Mouse (Mus musculus) frontal cortex, postnatal 25 days (tissue): Measurements from ENCODE around the gene Zfp983.
"Not testable (repeated sequence)": the region's sequence is repeated elsewhere in the genome, so short reads cannot be mapped to it uniquely, and the experiment has no call there.

Experiments used
- DNase-seq, 2 experiments: peaks; one replicate each; pipeline ENCODE4 v3.0.0; 2022; ENCODE audit warnings: low spot score in 2 of 2

Zfp983 gene

DNA sequence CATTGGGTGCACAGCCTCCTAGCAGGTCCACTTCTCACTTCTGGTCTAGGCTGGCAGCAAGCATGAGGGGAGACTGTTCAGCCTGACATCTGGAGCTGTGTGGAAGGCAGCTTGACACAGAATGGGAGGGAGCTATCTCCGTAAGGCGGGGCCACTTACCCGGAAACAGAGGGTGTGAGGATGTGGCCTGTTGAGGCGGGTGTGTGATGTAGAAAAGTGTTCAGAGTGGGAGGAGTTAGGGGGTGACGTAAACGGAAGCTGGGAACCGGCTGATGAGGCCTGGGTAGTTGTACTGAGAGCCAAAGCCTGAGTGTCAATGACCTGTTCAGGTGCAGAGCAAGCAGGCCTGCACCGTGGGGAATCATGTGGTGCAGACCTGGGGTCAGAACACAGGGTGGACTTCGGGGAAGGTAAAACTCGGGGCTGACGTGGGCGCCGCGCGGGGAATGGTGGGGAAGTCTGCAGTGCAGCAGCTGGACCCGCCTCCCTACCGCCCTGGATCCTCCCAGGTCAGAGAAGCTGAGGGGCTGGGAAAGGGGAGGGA lies at the start of gene Zfp983:
Gene Zfp983, plus strand, starts transcription at position 261 of the 544 bp plus-strand sequence.
- peak; percentile 36 to 47 for DNase-seq

- DNase-seq = no peak
Measured at GRCm38 (mm10) chr17:21616356-21616755, 34.1 kb upstream of the Zfp983 start.

DNA sequence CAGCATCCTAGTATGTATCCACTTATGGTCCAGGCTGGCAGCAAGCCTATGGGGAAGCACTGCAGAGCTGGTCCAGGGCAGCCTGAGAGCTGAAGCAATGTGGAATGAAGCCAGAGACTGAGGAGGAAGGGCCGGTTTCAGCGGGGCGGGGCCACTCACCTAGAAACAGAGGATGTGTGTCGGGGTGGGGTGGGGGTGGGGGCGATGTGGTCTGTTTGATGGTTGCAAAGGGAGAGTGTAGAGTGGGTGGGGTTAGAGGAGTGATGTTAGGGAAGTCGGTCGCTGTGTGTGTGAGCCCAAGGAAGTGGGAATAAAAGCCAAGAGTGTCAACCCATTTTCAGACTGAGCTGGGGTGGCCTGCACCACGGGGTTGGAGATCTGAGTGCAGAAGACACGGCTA lies 33.1 kb upstream of the Zfp983 start:
- no peak for DNase-seq

DNA sequence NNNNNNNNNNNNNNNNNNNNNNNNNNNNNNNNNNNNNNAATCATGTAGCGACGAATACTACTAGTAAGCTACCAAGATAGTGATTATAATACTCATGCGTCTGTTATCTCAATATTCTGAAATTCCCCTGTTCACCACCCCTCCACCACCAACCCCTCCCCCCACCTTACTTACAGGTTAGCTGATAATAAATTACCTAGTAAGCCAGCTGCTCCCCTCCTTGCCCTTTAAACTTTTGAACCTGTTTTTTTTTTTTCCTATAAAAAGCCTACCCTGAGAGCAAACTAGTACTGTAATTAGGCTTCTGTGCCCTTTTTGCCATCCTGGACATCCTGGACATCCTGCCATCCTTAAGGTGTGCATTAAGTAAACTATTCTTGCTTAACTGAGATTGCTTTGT lies 26.8 kb upstream of the Zfp983 start:
- no peak for DNase-seq

- DNase-seq = not testable (repeated sequence)
Measured at GRCm38 (mm10) chr17:21635758-21636157, 14.7 kb upstream of the Zfp983 start.

DNA sequence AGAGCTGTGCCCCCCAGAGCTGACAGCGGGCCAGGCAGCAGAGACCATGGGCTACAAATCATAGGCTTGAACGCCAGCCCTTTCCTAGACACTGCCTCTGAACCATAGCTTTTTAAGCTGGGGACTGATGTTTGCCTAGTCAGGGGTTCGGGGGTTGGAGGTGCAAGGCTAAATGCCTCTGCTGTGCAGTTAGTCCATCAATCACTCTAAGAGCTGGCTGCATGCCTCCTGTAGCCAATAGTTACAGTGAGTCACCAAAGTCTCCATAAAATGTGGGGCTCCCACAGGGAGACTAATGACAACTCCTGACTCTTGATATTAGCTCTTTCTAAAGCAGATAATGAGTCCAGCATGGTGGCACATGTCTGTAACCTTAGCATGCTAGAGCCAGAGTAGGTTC lies 1.6 kb upstream of the Zfp983 start:
- no peak for DNase-seq

GRCm38 (mm10) chr17:21649936-21650335 lies 488 bp upstream of the Zfp983 start:
- no peak for DNase-seq

DNA sequence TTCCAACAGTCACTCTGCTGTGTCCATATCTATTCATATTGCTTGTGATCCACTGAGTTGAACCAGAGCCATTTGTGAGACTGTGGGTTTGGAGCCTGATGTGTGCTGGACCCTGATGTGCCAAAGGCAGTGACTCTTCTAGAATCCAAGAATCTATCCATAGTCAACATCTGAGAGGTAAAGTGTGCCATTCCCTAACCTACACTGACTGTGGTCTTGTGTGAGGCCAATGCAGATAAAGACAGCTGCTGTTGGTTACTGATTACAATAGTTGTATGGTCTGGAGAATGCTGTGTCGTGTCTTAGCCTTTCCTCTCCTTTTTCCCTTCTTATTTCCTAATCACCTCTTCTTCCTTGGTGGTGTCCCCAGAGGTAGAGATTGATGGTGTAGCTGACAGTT lies 28.4 kb downstream of the Zfp983 start:
- DNase-seq = not testable (repeated sequence)

GRCm38 (mm10) chr17:21679273-21680018 lies 29.0 kb downstream of the Zfp983 start:
- peak; percentile 59 to 63 for DNase-seq

DNA sequence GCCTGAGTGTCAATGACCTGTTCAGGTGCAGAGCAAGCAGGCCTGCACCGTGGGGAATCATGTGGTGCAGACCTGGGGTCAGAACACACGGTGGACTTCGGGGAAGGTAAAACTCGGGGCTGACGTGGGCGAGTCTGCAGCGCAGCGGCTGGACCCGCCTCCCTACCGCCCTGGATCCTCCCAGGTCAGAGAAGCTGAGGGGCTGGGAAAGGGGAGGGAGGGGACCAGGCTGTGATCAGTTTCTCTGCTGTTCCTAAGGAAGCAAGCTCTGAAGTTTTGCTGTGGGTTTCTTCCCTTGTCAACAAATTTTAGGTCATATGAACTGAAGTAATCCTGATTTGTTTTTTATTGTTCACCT lies 29.6 kb downstream of the Zfp983 start:
- not testable (repeated sequence) for DNase-seq

DNA sequence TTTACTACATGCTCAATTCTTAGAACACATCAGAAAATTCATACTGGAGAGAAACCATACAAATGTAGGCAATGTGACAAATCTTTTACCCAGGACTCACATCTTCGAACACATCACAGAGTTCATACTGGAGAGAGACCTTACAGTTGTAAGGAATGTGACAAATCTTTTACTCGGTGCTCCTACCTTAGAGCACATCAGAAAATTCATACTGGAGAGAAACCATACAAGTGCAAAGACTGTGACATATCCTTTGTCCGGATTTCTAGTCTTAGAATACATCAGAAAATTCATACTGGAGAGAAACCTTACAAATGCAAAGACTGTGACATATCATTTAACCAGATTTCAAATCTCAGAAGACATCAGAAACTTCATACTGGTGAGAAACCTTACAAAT lies 41.1 kb downstream of the Zfp983 start, which contains the start of gene Gm10226:
Gene Gm10226, plus strand, starts transcription at position 301 of the 400 bp plus-strand sequence.
- no peak for DNase-seq

GRCm38 (mm10) chr17:21693342-21693741 lies 42.9 kb downstream of the Zfp983 start:
- no peak for DNase-seq

- DNase-seq = no peak
Measured at GRCm38 (mm10) chr17:21696073-21696472, 45.6 kb downstream of the Zfp983 start.

- no peak for DNase-seq
Measured at GRCm38 (mm10) chr17:21702281-21703240, 52.1 kb downstream of the Zfp983 start.

DNA sequence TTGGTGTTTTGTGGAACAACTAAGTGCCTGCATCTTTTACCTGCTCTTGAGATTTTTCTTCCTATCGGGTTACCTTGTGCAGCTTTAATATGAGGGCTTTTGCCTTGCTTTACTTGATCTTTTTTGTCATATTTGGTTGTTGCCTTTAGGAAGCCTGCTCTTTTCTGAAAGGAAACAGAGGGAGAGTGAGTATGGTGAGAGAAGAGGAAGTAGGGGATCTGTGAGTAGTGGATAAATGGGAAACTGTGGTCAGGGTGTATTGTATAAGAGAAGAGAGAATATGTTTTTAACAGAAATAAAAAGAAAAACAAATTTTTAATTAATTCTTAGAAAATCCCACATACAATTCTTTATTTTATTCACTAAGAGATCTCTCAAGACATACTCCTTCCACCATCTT lies 53.0 kb downstream of the Zfp983 start:
- DNase-seq = no peak

DNA sequence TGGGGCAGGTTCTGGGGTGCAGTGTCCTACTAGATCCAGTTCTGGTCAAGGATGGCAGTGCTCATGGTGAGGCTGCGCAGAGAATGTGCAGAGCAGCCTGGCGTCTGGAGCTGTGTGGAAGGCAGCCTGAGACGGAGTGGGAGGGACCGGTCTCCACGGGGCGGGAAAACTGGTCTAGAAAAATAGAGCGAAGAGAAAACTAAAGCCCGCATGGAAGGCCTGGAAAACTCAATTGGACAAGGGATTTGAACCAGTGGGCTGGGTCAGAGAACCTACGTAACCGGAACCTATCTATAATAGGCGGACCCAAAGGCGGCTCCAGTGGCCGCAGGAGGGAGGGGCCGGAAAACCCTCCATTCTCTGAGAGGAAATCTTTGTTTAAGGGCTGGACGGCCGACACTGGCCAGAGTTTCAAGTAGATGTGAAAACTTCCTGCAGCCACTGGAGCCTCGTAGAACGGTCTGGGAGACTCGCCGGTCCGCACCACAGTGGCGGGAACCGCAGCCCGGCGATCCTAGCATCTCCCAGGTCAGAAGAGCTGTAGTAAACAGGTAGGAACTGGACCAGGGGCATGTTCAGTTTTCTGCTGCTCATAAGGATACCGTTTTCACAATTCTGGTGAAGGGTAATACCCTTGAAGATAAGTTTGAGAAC lies 57.0 kb downstream of the Zfp983 start, which contains the start of gene Zfp760:
Gene Zfp760, plus strand, starts transcription at position 399 of the 654 bp plus-strand sequence.
- peak; percentile 59 to 62 for DNase-seq

DNA sequence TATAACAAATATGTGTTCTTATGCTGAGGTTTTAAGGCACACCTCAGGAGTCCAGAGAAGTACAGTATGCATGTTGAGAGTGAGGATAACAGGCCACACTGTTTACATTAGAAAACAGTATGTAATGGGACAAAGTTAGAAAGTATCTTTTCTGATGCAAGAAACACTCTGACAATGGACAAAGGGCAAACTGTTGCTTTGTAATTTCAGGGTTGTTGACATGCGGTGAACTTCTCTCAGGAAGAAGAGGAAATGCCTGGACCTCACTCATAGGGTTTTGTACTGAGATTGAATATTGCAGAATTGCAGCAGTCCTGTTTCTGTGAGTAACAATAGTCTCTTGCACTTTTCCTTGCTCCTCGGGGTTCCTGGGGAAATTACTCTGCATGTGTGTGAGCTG lies 58.0 kb downstream of the Zfp983 start:
- DNase-seq = no peak
